22 mouse cellular contexts compared by ENCODE assay signal in genomic region chr12:24739963-24740362, GRCm38 (mm10).
"Had no signal": no experiment of that assay in that cellular context is flagged by ENCODE, and none has a peak within 500 bp of the region (broad histone marks: within the 10 kb centered on the region; RNA-seq: fewer than 3 reads in every experiment).

No protein-coding gene starts in this region.

- H3K27me3 ChIP-seq: limb, embryonic 13.5 days; lung, embryonic 15.5 days; midbrain, embryonic 12.5 days; midbrain, embryonic 15.5 days; neural tube, embryonic 12.5 days; neural tube, embryonic 15.5 days; stomach, embryonic 15.5 days had no signal

- ATAC-seq: intestine, postnatal 0 days; midbrain, embryonic 15.5 days had no signal

- H3K9me3 ChIP-seq: limb, embryonic 13.5 days; lung, embryonic 15.5 days; midbrain, embryonic 12.5 days; midbrain, embryonic 15.5 days; neural tube, embryonic 12.5 days; neural tube, embryonic 15.5 days; stomach, embryonic 15.5 days had no signal

- H3K36me3 ChIP-seq: limb, embryonic 13.5 days; lung, embryonic 15.5 days; midbrain, embryonic 12.5 days; midbrain, embryonic 15.5 days; neural tube, embryonic 12.5 days; neural tube, embryonic 15.5 days; stomach, embryonic 15.5 days had no signal

- H3K4me2 ChIP-seq: limb, embryonic 13.5 days; lung, embryonic 15.5 days; midbrain, embryonic 12.5 days; midbrain, embryonic 15.5 days; neural tube, embryonic 12.5 days; neural tube, embryonic 15.5 days; stomach, embryonic 15.5 days had no signal

- H3K4me1 ChIP-seq: limb, embryonic 13.5 days; lung, embryonic 15.5 days; midbrain, embryonic 12.5 days; midbrain, embryonic 15.5 days; neural tube, embryonic 12.5 days; neural tube, embryonic 15.5 days; stomach, embryonic 15.5 days had no signal

- H3K27ac ChIP-seq: kidney, postnatal 0 days; limb, embryonic 13.5 days; liver, embryonic 14.5 days; lung, embryonic 15.5 days; midbrain, embryonic 12.5 days; midbrain, embryonic 15.5 days; neural tube, embryonic 12.5 days; neural tube, embryonic 15.5 days; stomach, embryonic 15.5 days had no signal

- H3K4me3 ChIP-seq: limb, embryonic 13.5 days; lung, embryonic 15.5 days; midbrain, embryonic 12.5 days; midbrain, embryonic 15.5 days; neural tube, embryonic 12.5 days; neural tube, embryonic 15.5 days; stomach, embryonic 15.5 days had no signal

- DNase-seq: kidney, adult 2 months; kidney, postnatal 36 days; left cerebral cortex, postnatal 4 days; lung, adult 18-20 months; lung, postnatal 10 days; lung, postnatal 36 days; retina, postnatal 1 day; right cerebral cortex, postnatal 25 days; spleen, adult 18-20 months; thymus, adult 2 months; thymus, postnatal 14 days; thymus, postnatal 4 days had no signal

- H3K9ac ChIP-seq: limb, embryonic 13.5 days; liver, embryonic 14.5 days; lung, embryonic 15.5 days; midbrain, embryonic 12.5 days; midbrain, embryonic 15.5 days; neural tube, embryonic 12.5 days; neural tube, embryonic 15.5 days; stomach, embryonic 15.5 days had no signal
